Mouse (Mus musculus) WW6 (cell line): Measurements from ENCODE around the gene Gm2237.
"Not testable (repeated sequence)": the region's sequence is repeated elsewhere in the genome, so short reads cannot be mapped to it uniquely, and the experiment has no call there.

Experiments used
- DNase-seq: peaks from one replicate; pipeline ENCODE4 v3.0.0-alpha.2; 2013; ENCODE audit warnings: low read depth, low spot score

Gene Gm2237

DNA sequence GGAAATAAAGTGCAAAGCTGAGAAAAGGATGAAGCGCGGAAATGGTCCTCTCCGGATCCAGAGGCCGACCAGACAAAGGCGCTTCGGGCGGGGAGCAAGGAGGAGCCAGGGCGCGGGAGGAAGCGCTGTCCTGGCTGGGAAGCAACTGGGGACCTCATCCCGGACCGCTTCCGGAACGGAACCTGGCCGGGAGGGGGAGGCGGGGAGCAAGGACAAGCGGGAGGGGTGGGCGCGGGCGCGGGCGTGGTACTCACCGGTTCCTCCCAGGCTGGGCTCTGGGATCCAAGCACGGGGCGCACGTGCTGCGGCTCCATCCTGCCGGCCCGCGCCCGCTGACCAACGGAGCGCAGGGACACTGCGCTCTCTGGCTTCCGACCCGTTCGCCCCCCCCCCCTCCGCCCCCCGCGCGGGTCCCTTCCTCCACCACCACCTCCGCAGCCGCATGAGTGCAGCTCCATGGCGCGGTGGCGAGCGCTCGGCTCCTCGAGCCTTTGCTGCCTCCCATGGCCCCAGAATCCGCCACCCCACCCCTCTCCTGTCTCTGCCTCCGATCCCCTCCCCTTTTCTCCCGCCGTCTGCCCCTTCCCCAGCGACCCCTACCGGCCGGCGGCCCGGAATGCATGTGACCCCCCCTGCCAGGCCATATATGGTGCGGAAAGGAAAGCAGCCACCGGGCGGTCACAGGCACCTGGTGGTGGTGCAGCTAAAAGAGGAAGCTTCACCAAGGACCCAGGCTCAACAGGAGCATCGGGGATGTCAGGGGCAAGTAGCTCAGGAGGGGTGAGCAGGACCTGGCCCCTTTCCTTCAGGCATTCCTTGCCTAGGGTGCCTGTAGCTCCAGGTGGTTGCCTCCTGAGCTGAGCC lies at the start of gene Gm2237:
Gene Gm2237 (minus strand): TSS at position 332 of the 864 bp plus-strand sequence.
- not testable (repeated sequence) for DNase-seq

DNA sequence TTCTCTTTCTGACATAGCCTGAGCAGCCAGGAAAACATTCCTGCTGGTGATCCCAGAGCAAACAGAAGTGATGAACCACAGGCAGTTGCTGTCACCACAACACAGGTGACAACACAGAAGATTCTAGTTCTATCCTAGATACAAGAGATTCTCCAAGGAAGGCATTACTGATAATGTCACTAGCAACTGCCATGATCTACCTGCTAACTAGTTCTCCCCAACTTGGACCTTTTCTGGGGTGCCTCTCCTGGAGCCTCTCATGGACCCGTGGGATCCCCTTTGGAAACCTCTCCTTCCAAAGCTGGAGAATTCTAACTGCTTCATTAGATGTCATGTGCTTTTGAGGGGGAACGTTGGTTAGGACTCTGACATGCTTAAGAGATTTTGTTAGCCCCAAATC lies 17.5 kb upstream of the Gm2237 start, which contains the start of gene Gm5458:
Gene Gm5458 (minus strand): TSS at position 101 of the 400 bp plus-strand sequence.
- DNase-seq = not testable (repeated sequence)

DNA sequence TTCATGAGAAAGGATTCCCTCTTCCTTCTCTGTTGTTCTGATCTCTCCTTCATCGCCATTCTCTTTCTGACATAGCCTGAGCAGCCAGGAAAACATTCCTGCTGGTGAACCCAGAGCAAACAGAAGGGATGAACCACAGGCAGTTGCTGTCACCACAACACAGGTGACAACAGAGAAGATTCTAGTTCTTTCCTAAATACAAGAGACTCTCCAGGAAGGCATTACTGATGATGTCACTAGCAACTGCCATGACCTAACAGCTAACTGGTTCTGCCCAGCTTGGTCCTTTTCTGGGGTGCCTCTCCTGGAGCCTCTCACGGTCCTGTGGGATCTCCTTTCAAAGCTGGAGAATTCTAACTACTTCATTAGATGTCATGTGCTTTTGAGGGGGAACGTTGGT lies 35.1 kb downstream of the Gm2237 start, which contains the start of gene Gm2244:
Gene Gm2244 (minus strand): TSS at position 101 of the 400 bp plus-strand sequence.
- DNase-seq = not testable (repeated sequence)
